Mouse (Mus musculus): ENCODE measurements at regions not wholly inside any gene's neighbourhood (a gene's known extent, or its start where the extent isn't known, plus 50 kb on each side); places are given as distances from the start of the nearest gene placed in this dataset.

DNA sequence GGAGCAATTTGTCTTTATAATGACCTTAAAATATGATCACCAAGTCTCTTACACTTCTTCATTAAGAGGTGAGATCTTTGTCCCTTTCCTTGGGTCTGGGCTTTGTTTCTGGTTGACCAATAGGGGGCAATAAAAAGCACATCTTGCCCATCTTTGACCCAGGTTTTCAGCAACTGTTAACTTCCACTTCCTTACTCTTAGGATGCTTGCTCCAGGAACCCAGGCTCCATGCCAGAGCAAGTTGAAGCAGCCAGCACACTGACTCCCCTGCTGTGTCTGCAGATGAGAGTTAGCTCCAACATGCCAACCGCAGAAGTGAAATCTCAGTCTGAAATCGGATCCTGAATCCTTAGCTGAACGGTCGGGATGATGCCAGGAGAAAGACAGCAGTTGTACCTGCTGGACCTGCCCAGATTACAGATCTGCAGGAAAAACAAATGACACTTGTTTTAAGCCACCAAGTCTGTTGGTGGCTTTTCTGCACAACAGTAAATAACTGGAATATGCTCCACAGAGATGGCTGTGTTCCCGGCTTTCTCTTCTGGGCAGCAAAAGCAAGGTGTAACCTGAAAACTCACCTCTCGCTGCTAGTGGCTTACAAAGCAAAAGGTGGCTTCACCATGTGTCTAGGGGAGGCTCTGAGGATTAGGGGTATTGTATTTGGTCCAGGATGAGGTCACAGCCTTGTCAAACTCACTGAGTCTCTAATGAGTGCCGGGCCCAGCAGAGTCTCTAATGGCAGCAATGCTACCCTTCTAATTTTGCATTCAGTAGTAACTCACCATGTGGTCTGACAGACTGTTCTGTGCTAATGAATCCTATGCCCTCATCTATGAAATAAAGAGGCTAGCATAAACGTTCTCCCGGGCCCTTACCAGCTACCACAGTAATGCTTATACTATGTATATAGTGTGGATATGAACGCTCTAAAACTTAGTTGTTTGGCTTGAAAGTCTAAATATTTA lies 241.8 kb upstream of the Fbxo33 start:
- peaks cover 19% of the 10 kb centered on the region for H3K4me1 ChIP-seq (replicated peaks; ENCODE audit: control insufficient read depth, insufficient read depth, low read length)
- H3K27me3 ChIP-seq (replicated peaks; ENCODE audit: control insufficient read depth, insufficient read depth, low read length) = no peaks in the 10 kb centered on the region
- 28% methylated on average over 10 of the region's 10 CpGs for WGBS
- no peak overlapping the region for H3K4me3 ChIP-seq (replicated peaks; ENCODE audit: low read length)
- peak overlapping the region; percentile 37; the same call in 1 of the 2 replicates for H3K4me2 ChIP-seq (ENCODE audit: low read length)
- peak overlapping the region; percentile 73 for H3K27ac ChIP-seq (ENCODE audit: low read length)
- no peak overlapping the region for H3K9ac ChIP-seq (replicated peaks; ENCODE audit: low read depth, low read length)
- H3K36me3 ChIP-seq (ENCODE audit: control insufficient read depth, insufficient read depth) = no peaks in the 10 kb centered on the region
- peak; percentile 92 for ATAC-seq
- no peaks in the 10 kb centered on the region for H3K9me3 ChIP-seq (ENCODE audit: control insufficient read depth, low read length)

GRCm38 (mm10) chr12:59456175-59456851 lies 236.8 kb upstream of the Fbxo33 start:
- Histone ChIP-seq H3K4me2 (ENCODE audit: low read length) (no peak overlapping the region), H3K27ac (ENCODE audit: low read length) (no peak overlapping the region), H3K36me3 (ENCODE audit: control insufficient read depth, insufficient read depth) (no peaks in the 10 kb centered on the region), H3K9ac (replicated peaks; ENCODE audit: low read depth, low read length) (no peak overlapping the region), H3K9me3 (ENCODE audit: control insufficient read depth, low read length) (no peaks in the 10 kb centered on the region), H3K4me3 (replicated peaks; ENCODE audit: low read length) (no peak overlapping the region), H3K4me1 (replicated peaks; ENCODE audit: control insufficient read depth, insufficient read depth, low read length) (peaks cover 11% of the 10 kb centered on the region), H3K27me3 (replicated peaks; ENCODE audit: control insufficient read depth, insufficient read depth, low read length) (no peaks in the 10 kb centered on the region)
- 18% methylated on average over 5 of the region's 5 CpGs for WGBS
- ATAC-seq = peak; percentile 36

DNA sequence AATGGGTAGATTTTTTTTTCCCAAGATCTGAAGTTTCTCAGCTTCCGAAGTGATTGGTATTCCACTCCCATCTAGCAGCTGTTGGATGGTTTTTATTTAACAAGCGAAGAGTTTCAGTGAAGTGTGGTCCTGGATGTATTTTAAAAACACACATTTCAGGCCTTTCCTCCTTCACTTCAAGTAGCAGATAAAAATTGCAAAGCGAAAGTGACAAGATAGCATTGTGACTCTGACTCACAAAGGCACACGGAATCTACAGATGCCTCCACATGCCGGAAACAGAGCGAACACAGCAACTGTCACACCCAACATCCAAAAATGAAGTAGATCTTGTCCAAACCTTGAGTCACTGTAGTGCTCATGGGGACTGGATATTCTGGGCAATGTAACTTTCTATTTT lies 195.5 kb upstream of the Fbxo33 start:
- WGBS = 80% methylated on average over 6 of the region's 6 CpGs
- Histone ChIP-seq H3K9me3 (ENCODE audit: control insufficient read depth, low read length) (no peaks in the 10 kb centered on the region), H3K27ac (ENCODE audit: low read length) (no peak overlapping the region), H3K9ac (replicated peaks; ENCODE audit: low read depth, low read length) (no peak overlapping the region), H3K4me3 (replicated peaks; ENCODE audit: low read length) (no peak overlapping the region), H3K4me1 (replicated peaks; ENCODE audit: control insufficient read depth, insufficient read depth, low read length) (no peaks in the 10 kb centered on the region), H3K4me2 (ENCODE audit: low read length) (no peak overlapping the region), H3K27me3 (replicated peaks; ENCODE audit: control insufficient read depth, insufficient read depth, low read length) (no peaks in the 10 kb centered on the region), H3K36me3 (ENCODE audit: control insufficient read depth, insufficient read depth) (no peaks in the 10 kb centered on the region)
- ATAC-seq = no peak

- H3K9ac ChIP-seq (replicated peaks; ENCODE audit: low read depth, low read length) = no peak overlapping the region
- H3K4me1 ChIP-seq (replicated peaks; ENCODE audit: control insufficient read depth, insufficient read depth, low read length) = no peaks in the 10 kb centered on the region
- H3K27ac ChIP-seq (ENCODE audit: low read length) = no peak overlapping the region
- no peaks in the 10 kb centered on the region for H3K9me3 ChIP-seq (ENCODE audit: control insufficient read depth, low read length)
- no peaks in the 10 kb centered on the region for H3K27me3 ChIP-seq (replicated peaks; ENCODE audit: control insufficient read depth, insufficient read depth, low read length)
- no peak overlapping the region for H3K4me3 ChIP-seq (replicated peaks; ENCODE audit: low read length)
- H3K4me2 ChIP-seq (ENCODE audit: low read length) = no peak overlapping the region
- H3K36me3 ChIP-seq (ENCODE audit: control insufficient read depth, insufficient read depth) = no peaks in the 10 kb centered on the region
- no peak for ATAC-seq
- 26% methylated on average over 1 of the region's 1 CpGs for WGBS
Observed at GRCm38 (mm10) chr12:59411491-59411890, 192.0 kb upstream of the Fbxo33 start.

DNA sequence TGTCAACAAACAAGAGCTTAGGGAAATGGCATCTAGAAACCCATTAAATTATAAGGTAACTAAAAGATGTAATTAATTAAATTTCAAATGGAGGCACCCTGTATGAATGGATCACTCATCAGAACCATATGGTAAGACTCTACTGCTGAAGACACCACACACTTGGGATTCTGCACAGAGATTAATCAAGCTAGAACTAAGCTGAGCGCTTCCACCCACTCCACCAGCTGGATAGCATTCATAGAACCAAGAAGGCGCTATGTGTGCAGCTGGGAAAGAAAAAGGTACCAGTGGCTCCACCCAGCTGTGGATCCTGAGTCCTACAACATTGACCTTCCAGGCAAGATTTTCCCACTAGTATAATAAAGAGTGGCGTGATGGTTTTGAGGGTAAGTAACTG lies 171.6 kb upstream of the Fbxo33 start:
- Histone ChIP-seq H3K36me3 (ENCODE audit: control insufficient read depth, insufficient read depth) (no peaks in the 10 kb centered on the region), H3K4me3 (replicated peaks; ENCODE audit: low read length) (no peak overlapping the region), H3K4me2 (ENCODE audit: low read length) (no peak overlapping the region), H3K4me1 (replicated peaks; ENCODE audit: control insufficient read depth, insufficient read depth, low read length) (no peaks in the 10 kb centered on the region), H3K27ac (ENCODE audit: low read length) (no peak overlapping the region), H3K9ac (replicated peaks; ENCODE audit: low read depth, low read length) (no peak overlapping the region), H3K27me3 (replicated peaks; ENCODE audit: control insufficient read depth, insufficient read depth, low read length) (no peaks in the 10 kb centered on the region), H3K9me3 (ENCODE audit: control insufficient read depth, low read length) (no peaks in the 10 kb centered on the region)
- no peak for ATAC-seq
- WGBS = 89% methylated on average over 3 of the region's 3 CpGs

DNA sequence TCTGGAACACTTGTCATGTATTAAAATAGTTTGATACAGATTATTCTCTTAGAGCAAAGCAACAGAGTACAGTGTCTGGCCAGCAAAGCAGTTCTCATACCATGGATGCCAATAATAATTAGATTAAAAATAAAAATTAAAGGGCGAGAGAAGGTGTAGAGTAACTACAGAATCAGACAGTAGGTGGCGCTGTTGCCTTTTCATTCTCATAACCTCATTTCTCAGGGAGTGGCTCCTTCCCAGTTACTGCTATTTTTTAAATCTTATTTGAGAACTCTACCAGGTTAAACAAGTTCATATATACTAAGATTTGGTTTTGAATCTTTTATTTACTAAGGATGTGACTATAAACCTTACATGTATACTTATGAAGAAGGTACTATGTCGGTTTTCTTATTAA lies 163.3 kb upstream of the Fbxo33 start:
- Histone ChIP-seq H3K27ac (ENCODE audit: low read length) (no peak overlapping the region), H3K4me2 (ENCODE audit: low read length) (no peak overlapping the region), H3K36me3 (ENCODE audit: control insufficient read depth, insufficient read depth) (no peaks in the 10 kb centered on the region), H3K9me3 (ENCODE audit: control insufficient read depth, low read length) (no peaks in the 10 kb centered on the region), H3K9ac (replicated peaks; ENCODE audit: low read depth, low read length) (no peak overlapping the region), H3K27me3 (replicated peaks; ENCODE audit: control insufficient read depth, insufficient read depth, low read length) (no peaks in the 10 kb centered on the region), H3K4me1 (replicated peaks; ENCODE audit: control insufficient read depth, insufficient read depth, low read length) (no peaks in the 10 kb centered on the region), H3K4me3 (replicated peaks; ENCODE audit: low read length) (no peak overlapping the region)
- 28% methylated on average over 3 of the region's 3 CpGs for WGBS
- ATAC-seq = peak; percentile 75

DNA sequence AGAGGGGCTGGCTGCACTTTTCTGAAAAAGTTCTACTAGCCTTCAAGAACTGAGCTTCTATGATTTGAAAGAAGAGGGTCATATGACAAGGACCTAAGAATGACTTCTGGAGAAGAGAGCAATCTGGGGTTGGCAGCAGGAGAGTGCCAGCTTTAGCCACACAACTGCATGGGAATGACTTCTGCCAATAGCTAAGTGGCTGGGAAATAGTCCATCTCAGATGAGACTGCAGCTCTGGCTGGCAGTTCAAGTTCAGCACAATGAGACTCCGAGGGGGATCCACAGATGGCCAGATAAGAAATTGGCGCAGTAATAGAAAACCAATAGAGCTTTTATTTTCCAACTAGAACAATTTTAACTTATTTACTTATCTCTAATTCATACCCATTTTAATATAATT lies 122.1 kb upstream of the Fbxo33 start:
- no peaks in the 10 kb centered on the region for H3K9me3 ChIP-seq (ENCODE audit: control insufficient read depth, low read length)
- H3K4me3 ChIP-seq (replicated peaks; ENCODE audit: low read length) = no peak overlapping the region
- ATAC-seq = no peak
- WGBS = 88% methylated on average over 2 of the region's 2 CpGs
- no peaks in the 10 kb centered on the region for H3K4me1 ChIP-seq (replicated peaks; ENCODE audit: control insufficient read depth, insufficient read depth, low read length)
- no peak overlapping the region for H3K4me2 ChIP-seq (ENCODE audit: low read length)
- no peaks in the 10 kb centered on the region for H3K36me3 ChIP-seq (ENCODE audit: control insufficient read depth, insufficient read depth)
- no peaks in the 10 kb centered on the region for H3K27me3 ChIP-seq (replicated peaks; ENCODE audit: control insufficient read depth, insufficient read depth, low read length)
- H3K27ac ChIP-seq (ENCODE audit: low read length) = no peak overlapping the region
- H3K9ac ChIP-seq (replicated peaks; ENCODE audit: low read depth, low read length) = no peak overlapping the region

DNA sequence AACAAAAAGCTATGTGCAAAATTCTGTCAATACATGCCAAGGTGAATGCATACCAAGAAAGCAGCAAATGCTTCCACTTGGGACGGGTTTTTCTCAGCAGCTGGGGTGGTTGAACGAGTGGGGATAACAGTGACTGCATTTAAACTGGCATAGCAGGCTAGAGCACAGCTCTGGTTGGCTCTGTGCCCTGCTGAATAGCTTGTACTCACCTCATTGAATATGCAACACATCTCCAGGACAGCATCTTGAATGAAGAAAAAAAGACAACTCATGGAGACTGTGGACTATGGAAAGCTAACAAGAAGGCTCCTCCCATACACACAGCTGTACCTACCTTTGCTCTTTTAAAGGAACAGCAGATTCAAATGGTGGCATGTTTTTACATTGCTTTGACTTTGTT lies 111.2 kb upstream of the Fbxo33 start:
- Histone ChIP-seq H3K4me3 (replicated peaks; ENCODE audit: low read length) (no peak overlapping the region), H3K9ac (replicated peaks; ENCODE audit: low read depth, low read length) (no peak overlapping the region), H3K36me3 (ENCODE audit: control insufficient read depth, insufficient read depth) (no peaks in the 10 kb centered on the region), H3K27me3 (replicated peaks; ENCODE audit: control insufficient read depth, insufficient read depth, low read length) (no peaks in the 10 kb centered on the region), H3K4me1 (replicated peaks; ENCODE audit: control insufficient read depth, insufficient read depth, low read length) (no peaks in the 10 kb centered on the region), H3K27ac (ENCODE audit: low read length) (no peak overlapping the region), H3K4me2 (ENCODE audit: low read length) (no peak overlapping the region), H3K9me3 (ENCODE audit: control insufficient read depth, low read length) (no peaks in the 10 kb centered on the region)
- peak; percentile 81 for ATAC-seq
- WGBS = 28% methylated on average over 2 of the region's 2 CpGs

- H3K27me3 ChIP-seq (replicated peaks; ENCODE audit: control insufficient read depth, insufficient read depth, low read length) = no peaks in the 10 kb centered on the region
- no peak overlapping the region for H3K4me2 ChIP-seq (ENCODE audit: low read length)
- H3K9ac ChIP-seq (replicated peaks; ENCODE audit: low read depth, low read length) = no peak overlapping the region
- no peak overlapping the region for H3K4me3 ChIP-seq (replicated peaks; ENCODE audit: low read length)
- H3K36me3 ChIP-seq (ENCODE audit: control insufficient read depth, insufficient read depth) = no peaks in the 10 kb centered on the region
- no peak overlapping the region for H3K27ac ChIP-seq (ENCODE audit: low read length)
- H3K9me3 ChIP-seq (ENCODE audit: control insufficient read depth, low read length) = no peaks in the 10 kb centered on the region
- no peak for ATAC-seq
- no peaks in the 10 kb centered on the region for H3K4me1 ChIP-seq (replicated peaks; ENCODE audit: control insufficient read depth, insufficient read depth, low read length)
- WGBS = 73% methylated on average over 1 of the region's 1 CpGs
Observed at GRCm38 (mm10) chr12:59312703-59313102, 93.2 kb upstream of the Fbxo33 start.
